Mouse (Mus musculus) left cerebral cortex, postnatal 36 days (tissue): ENCODE measurements around the gene Klhl24. TPM values are rescaled to one million over a fixed set of nuclear protein-coding genes. Genes with fewer than 3 reads are reported as not detected.
A peak's percentile ranks its signal among the peaks of the same experiment; 100 is the strongest.
"Not testable (repeated sequence)": the region's sequence is repeated elsewhere in the genome, so short reads cannot be mapped to it uniquely, and the experiment has no call there.

Experiments
- DNase-seq, 2 experiments: peaks; one replicate each; pipeline ENCODE4 v3.0.0; 2021 to 2022; ENCODE audit warnings: low spot score in 2 of 2, mixed read lengths in 1 of 2
- intact Hi-C: fragments of 180-260 bp; cut with DNase I; formaldehyde crosslinking; loops from one replicate; pipeline ENCODE4 v1.15.1; 2025
- total RNA-seq, 2 experiments: library from RNA; stranded (reverse); gene quantifications; 2 replicates each; pipeline ENCODE4 v1.2.3; 2021

Klhl24 gene
- total RNA-seq, 2 experiments from 2014 or later = 72.7 to 93.4 TPM

- intact Hi-C loops = not testable (repeated sequence)
Observed at GRCm38 (mm10) chr16:20126319-20126883, 29.1 kb downstream of the Klhl24 start.

GRCm38 (mm10) chr16:20130397-20130796 is 33.1 kb downstream of the Klhl24 start:
- intact Hi-C loops = no loop called here
- DNase-seq = no peak

More at GRCm38 (mm10) chr16:20126319-20126883, 29.1 kb downstream of the Klhl24 start:
- not testable (repeated sequence) for DNase-seq

DNA sequence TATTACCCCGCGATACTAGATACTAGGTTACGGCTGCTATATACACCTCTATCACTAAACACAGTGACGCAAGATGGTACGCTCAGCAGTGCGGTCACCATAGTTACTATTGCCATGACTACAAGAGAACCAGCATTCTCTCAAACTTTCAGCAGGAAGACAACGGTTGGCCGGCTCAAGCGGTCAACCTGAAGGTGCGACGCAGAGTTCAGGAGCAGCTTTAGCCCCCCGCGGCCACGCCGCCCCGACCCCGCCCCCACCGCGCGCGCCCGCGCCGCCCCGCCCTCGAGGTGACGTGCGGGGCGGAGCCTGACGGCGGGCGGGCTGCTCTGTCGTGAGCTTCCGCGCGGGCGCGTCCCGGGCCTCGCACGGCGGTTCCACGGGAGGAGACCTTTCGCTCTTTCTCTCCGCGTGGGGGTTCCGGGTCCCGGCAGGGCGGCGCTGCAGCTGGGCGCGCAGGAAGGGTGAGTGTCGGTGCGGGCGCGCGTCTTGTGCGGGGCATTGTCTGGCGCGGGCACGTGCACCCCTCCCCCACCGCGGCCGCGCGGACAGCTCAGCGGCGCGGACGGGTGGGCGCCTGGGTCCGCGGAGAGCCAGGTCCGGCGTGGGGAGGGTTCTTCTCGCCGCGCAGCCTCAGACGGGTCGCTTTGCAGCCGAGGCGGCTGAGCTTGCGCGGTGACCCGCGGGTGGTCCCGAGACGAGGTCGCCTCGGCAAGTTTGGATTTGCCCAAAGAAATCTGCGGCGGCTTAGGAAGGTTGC is 43.6 kb downstream of the Klhl24 start, which contains the start of gene Yeats2:
Yeats2 (plus strand) TSS at position 292 of the 760 bp plus-strand sequence.
- intact Hi-C loops = loop anchor here (5.0 kb wide), 1 partner anchor 44 kb away; the partner anchor contains the start of gene Klhl24
- peak; percentile 86 to 88 for DNase-seq

- intact Hi-C loops = loop anchor here (5.0 kb wide), 1 partner anchor 47 kb away; the partner anchor contains the start of gene Klhl24
- DNase-seq = no peak
Observed at GRCm38 (mm10) chr16:20144568-20144967, 47.2 kb downstream of the Klhl24 start.

DNA sequence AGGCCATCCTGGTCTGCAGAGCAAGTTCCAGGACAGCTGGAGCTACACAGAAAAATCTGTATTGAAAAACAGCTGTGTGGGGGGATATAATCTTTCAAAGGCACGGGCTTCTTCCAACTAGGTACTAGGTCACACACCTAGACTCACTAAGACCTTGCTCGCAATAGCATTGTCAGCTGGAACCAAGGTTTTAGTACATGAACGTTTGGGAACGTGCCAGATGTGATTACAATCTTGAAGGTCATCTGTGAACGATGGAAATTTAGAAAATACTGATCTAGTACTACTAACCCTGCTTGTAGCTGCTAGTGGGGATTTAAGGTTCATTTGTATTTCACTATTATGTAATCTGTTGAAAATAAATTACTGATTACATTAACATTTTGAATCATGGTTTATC is 54.6 kb downstream of the Klhl24 start:
- intact Hi-C loops = no loop called here

DNA sequence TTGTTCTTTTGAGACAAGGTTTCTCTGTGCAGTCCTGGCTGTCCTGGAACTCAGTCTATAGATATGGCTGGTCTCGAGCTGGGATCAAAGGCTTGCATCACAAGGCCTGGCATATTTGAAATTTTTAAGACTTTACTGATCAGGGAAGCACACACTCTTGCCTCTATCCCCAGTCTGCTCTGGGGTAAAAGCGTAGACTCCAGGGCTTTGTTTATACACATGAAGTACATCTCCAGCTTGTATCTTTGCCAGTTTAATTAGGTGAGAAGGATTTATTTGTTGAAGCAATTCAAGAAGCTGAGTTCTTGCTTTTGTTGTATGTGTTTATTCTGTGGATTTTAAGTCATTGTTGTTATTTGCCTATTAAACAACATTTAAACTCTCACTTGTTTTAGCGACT is 56.4 kb downstream of the Klhl24 start:
- intact Hi-C loops = no loop called here
- DNase-seq = no peak

More for the DNA sequence above, 54.6 kb downstream of the Klhl24 start:
- no peak for DNase-seq

DNA sequence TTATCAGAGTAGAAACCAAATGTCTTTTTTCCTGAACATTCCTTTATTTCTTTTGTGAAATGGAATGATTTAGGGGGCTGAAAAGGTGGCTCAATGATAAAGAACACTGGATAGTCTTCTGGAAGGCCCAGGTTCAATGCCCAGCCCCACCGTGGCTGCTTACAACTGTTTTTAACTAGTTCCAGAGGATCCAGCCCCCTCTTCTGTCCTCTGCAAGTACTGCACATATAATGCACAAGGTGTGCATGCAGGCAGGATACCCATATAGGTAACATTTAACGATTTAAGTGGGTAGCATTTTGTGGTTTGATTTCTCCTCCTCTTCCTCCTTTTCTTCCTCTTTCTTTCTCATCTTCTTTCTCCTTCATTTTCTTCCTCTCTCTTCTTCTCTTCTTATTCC is 62.8 kb downstream of the Klhl24 start:
- intact Hi-C loops = no loop called here
- no peak for DNase-seq

GRCm38 (mm10) chr16:20169071-20169470 is 71.7 kb downstream of the Klhl24 start:
- DNase-seq = no peak
- intact Hi-C loops = no loop called here

DNA sequence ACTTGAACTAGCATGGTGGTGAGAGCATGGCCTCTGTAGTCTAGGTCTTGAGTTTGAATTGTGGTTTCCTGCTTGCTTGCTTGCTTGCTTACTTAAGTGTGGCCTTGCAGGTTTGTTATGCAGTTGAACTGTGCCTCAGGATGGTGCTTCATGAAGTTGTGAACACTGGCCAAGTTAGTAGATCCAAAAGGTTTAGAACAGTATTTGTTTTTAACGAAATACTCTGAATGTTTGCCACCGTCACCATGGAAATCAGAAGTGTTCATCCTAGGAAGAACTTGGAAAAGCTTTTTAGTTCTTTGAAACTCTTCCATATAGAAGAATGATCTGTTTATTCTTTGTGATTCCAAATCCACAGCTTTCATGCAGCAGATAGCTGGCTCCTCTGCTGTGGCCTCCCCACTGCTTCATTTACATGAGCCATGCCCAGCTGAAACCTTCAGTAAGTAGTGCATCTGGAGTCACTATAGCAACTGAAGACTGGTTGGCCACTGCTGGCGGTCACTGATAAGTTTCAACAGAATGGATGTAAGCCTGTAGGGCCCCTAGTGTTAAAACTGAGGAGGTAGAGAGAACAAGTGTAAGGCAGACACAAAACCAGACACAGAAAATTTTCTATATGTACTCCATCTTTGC is 72.2 kb downstream of the Klhl24 start:
- DNase-seq = no peak
- intact Hi-C loops = no loop called here

Other genes with a start within 250 kb of the Klhl24 start
- gene Klhl6, start 114.5 kb upstream of the Klhl24 start, total RNA-seq = 1 to 10 TPM; 1.1 to 2.0 TPM
- 10 to 100 TPM; 28.9 to 41.3 TPM for gene Yeats2, start 43.5 kb downstream of the Klhl24 start, total RNA-seq
- gene Map6d1, start 143.8 kb downstream of the Klhl24 start, total RNA-seq = 10 to 100 TPM; 44.8 to 53.3 TPM
- 10 to 100 TPM; 43.9 to 54.0 TPM for gene Parl, start 204.8 kb downstream of the Klhl24 start, total RNA-seq
- not detected for gene Cyp2ab1, start 227.9 kb downstream of the Klhl24 start, total RNA-seq